Mouse (Mus musculus) left cerebral cortex, adult 8-10 months (tissue): ENCODE results near the gene 1110008P14Rik. TPM values are rescaled to one million over a fixed set of nuclear protein-coding genes. Genes with fewer than 3 reads are reported as not detected.

Experiments used
- DNase-seq, 2 experiments: peaks; one replicate each; pipeline ENCODE4 v3.0.0; 2022; ENCODE audit warnings: low spot score in 2 of 2
- total RNA-seq, 4 experiments: library from RNA; stranded (reverse); gene quantifications; 2 replicates each; pipeline ENCODE4 v1.2.4; 2022

Gene 1110008P14Rik
- total RNA-seq, 4 experiments from 2014 or later, result 226 to 280 (median 259) TPM

DNA sequence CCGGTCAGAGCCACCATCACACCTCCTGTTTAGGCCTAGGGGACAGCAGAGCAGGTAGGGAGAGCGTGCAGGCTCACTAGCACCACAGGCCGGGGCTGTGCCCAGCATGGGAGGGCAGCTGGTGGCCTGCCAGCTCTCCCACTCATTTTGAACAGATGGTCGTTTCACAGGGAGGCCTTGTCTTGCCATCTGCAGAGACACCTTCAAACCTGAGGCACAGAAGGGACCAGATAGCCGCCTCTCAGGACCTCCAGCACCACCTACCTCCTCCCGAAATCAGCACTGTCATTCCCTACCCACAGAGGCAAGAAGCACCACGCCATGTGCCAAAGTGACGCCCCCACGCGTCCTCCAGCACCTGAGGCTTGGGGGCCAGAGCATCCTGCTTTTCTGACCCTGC is 37.7 kb downstream of the 1110008P14Rik start:
- peak in 1 of 2 experiments; percentile 82 for DNase-seq

GRCm38 (mm10) chr2:32343351-32343671 is 38.4 kb downstream of the 1110008P14Rik start:
- no peak for DNase-seq

- peak in 1 of 2 experiments; percentile 93 for DNase-seq
Observed at GRCm38 (mm10) chr2:32342539-32343350, 39.0 kb downstream of the 1110008P14Rik start.

- no peak for DNase-seq
Observed at GRCm38 (mm10) chr2:32342039-32342438, 39.7 kb downstream of the 1110008P14Rik start.

DNA sequence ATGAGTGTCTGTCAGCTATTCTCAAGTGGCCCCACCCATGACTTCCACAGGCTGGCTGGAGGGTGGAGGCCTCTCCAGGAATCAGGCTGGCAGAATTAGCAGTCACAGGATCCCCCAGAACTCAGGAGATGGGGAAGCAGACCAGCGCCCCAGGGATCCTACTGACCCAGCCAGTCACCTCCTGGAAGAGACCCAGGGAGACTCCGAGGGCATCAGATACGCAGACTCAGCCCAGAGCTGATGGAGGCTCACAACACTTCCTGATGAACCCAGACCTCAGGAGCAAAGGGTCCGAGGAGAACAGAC is 40.2 kb downstream of the 1110008P14Rik start:
- DNase-seq, result no peak

GRCm38 (mm10) chr2:32340836-32341633 is 40.7 kb downstream of the 1110008P14Rik start:
- peak in 1 of 2 experiments; percentile 80 for DNase-seq

DNA sequence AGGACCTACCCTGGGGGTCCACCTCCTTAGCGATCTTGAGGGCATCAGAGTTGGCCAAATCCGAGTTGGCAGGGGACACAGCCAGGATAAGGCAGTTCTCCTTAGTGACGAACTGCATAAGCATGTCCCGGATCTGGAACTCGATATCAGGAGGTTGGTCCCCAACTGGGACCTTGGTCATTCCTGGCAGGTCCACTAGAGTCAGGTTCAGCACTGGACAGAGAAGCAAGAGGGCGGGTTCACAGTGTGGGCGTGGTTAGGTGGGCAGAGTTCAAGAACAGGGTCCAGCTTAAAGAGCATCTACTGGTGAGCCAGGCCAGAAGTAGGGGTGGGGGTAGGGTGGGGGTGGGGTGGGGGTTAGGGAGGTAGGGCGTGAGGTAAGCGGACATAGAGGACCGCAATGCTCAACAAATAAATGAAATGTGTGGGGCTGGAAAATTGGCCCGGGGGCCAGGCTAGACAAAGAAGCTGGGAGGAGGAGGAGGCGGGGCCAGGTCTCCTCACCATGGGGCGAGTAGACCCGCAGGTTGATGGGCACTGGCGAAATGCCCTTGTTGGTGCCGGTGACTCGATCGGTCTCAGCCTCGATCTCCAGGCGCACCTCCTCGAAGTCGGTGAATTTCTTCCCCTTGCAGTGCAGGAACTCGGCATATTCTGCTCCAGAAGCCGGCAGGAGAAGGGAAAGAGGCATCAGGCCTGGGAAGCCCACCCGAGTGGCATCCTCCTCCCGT is 41.7 kb downstream of the 1110008P14Rik start:
- DNase-seq, result no peak

DNA sequence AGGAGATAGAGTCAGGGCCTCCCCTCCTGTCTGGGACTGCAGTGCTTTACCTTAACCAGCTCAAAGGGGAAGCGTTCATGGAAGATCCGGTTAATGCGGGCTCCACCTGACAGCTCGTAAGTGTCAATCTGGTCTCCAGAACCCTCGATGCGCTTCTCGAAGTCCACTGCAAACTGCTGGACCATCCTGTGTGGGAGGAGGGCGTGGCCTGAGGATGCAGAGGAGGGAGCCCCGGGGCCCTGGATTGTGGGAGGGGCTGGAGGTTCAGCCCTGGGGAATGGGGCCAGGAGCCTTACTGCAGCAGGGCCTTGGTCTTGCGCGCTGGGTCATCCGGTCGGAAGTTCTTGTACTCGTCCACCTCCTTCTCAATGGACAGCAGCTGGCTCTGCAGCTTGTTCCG is 45.9 kb downstream of the 1110008P14Rik start:
- DNase-seq, result no peak

GRCm38 (mm10) chr2:32332159-32332558 is 49.6 kb downstream of the 1110008P14Rik start:
- DNase-seq, result no peak

GRCm38 (mm10) chr2:32329531-32329930 is 52.2 kb downstream of the 1110008P14Rik start:
- DNase-seq, result no peak

DNA sequence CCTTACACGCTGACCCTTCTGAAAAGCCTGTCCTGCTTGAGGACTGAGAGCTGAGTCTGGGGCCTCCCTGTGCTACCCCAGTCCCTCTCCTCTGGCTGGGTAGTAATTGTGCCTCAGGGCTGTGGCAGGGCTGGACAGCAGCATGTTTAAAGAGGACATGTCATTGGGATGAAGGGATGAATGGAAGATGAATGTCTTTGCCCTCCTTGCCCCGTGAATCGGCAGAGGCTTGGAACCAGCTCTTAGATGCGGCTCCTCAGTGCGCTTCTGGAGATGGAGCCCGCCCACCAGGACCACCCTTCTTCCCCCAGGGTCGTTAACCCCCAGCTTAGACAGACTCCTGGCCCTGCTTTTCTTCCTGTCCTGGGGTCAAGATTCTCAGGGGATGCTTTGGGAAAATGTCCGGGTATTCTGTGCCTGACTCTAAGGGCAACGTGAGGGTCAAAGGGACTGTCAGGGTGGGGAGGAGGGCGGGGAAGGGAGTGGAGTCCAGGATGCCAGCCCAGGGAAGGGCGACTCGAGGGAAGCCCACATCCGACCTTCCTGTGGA is 52.8 kb downstream of the 1110008P14Rik start:
- DNase-seq, result no peak

- DNase-seq, result no peak
Observed at GRCm38 (mm10) chr2:32327200-32327599, 54.5 kb downstream of the 1110008P14Rik start.

Other genes starting within 250 kb of the 1110008P14Rik start
- 100 to 1,000 TPM; 248 to 277 (median 262) TPM for gene Prrc2b, start 230.9 kb downstream of the 1110008P14Rik start, total RNA-seq
- gene Pomt1, start 145.3 kb downstream of the 1110008P14Rik start, total RNA-seq, result 10 to 100 TPM; 18.8 to 22.0 (median 19.8) TPM
- 10 to 100 TPM; 42.9 to 51.6 (median 49.4) TPM for gene Uck1, start 121.8 kb downstream of the 1110008P14Rik start, total RNA-seq
- 10 to 100 TPM; 87.7 to 91.0 (median 89.3) TPM for gene Golga2, start 94.6 kb downstream of the 1110008P14Rik start, total RNA-seq
- 100 to 1,000 TPM; 204 to 222 (median 213) TPM for gene Swi5, start 93.9 kb downstream of the 1110008P14Rik start, total RNA-seq
- 10 to 100 TPM; 65.8 to 82.5 (median 75.7) TPM for gene Ciz1, start 29.6 kb downstream of the 1110008P14Rik start, total RNA-seq
- gene Dnm1, start 28.6 kb downstream of the 1110008P14Rik start, total RNA-seq, result 1,000 to 10,000 TPM; 1,127 to 1,189 (median 1,146) TPM
- gene Lcn2, start 6.3 kb upstream of the 1110008P14Rik start, total RNA-seq, result under 1 TPM; 0.50 to 0.81 (median 0.63) TPM
- 10 to 100 TPM; 46.9 to 51.4 (median 49.9) TPM for gene Ptges2, start 14.0 kb upstream of the 1110008P14Rik start, total RNA-seq
- 1 to 10 TPM; 3.8 to 4.1 (median 3.9) TPM for gene Naif1, start 68.5 kb upstream of the 1110008P14Rik start, total RNA-seq
- 10 to 100 TPM; 56.5 to 66.1 (median 60.9) TPM for gene Slc25a25, start 69.5 kb upstream of the 1110008P14Rik start, total RNA-seq
- 10 to 100 TPM; 69.0 to 78.6 (median 70.5) TPM for gene Fam102a, start 153.4 kb upstream of the 1110008P14Rik start, total RNA-seq
- gene Dpm2, start 188.9 kb upstream of the 1110008P14Rik start, total RNA-seq, result 10 to 100 TPM; 71.2 to 78.7 (median 72.8) TPM
- gene Pip5kl1, start 192.9 kb upstream of the 1110008P14Rik start, total RNA-seq, result 10 to 100 TPM in 2 of 4 experiments, 1 to 10 TPM in 2; 9.3 to 11.0 (median 10.0) TPM
- gene 9430097D07Rik, start 193.7 kb upstream of the 1110008P14Rik start, total RNA-seq, result 1 to 10 TPM in 2 of 4 experiments, under 1 TPM in 2; 0.84 to 2.4 (median 1.1) TPM
- gene St6galnac4, start 205.2 kb upstream of the 1110008P14Rik start, total RNA-seq, result 10 to 100 TPM; 33.9 to 36.5 (median 34.8) TPM
- gene St6galnac6, start 217.8 kb upstream of the 1110008P14Rik start, total RNA-seq, result 100 to 1,000 TPM; 110 to 142 (median 119) TPM
- 100 to 1,000 TPM; 143 to 158 (median 151) TPM for gene Ak1, start 239.8 kb upstream of the 1110008P14Rik start, total RNA-seq